Mouse (Mus musculus): Measurements from ENCODE around the gene Gm11639. TPM values are rescaled to one million over a fixed set of nuclear protein-coding genes. Genes with fewer than 3 reads are reported as not detected.
A peak's percentile ranks its signal among the peaks of the same experiment; 100 is the strongest.

Gm11639 gene
- total and polyA plus RNA-seq, 3 experiments: 0.03 to 0.07 TPM; not detected in 1

DNA sequence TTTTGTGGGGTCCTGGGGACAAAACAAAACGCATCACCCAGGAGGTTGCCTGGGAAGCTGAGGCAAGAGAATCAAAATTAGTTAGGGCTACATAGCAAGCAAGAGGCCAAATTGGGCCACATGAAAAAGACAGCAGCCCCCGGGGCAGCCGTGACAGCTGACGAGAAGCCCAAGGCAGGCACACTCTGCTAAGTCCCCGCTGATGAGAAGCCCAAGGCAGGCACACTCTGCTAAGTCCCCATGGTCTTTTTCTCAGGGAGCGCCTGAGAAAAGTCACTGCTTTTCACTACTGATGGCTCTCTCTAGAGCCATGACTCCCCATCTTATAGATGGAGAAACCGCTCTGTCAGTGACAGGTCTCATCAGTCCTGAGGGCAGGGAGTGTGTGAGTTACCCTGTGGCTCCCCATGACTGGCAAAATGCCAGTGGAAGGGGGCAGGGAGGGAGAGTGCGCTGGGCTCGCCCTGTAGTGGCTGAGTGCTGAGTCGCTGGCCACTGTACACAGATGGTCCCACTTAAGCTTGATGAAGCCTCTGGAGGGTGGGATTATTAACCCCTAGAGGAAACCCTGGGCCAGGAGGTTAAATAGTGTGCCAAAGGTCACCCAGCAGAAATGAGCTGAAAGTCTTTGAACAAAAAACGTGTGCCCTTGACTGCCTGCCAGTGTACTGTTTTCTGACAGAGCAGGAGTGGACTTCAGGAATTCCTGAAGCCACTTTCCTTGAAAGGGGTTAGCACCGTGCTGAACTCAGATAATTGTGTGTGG, 467.7 kb downstream of the Gm11639 start:
- peak; percentile 76 for DNase-seq

GRCm38 (mm10) chr11:105155915-105156314, 470.4 kb downstream of the Gm11639 start:
- DNase-seq: no peak

DNA sequence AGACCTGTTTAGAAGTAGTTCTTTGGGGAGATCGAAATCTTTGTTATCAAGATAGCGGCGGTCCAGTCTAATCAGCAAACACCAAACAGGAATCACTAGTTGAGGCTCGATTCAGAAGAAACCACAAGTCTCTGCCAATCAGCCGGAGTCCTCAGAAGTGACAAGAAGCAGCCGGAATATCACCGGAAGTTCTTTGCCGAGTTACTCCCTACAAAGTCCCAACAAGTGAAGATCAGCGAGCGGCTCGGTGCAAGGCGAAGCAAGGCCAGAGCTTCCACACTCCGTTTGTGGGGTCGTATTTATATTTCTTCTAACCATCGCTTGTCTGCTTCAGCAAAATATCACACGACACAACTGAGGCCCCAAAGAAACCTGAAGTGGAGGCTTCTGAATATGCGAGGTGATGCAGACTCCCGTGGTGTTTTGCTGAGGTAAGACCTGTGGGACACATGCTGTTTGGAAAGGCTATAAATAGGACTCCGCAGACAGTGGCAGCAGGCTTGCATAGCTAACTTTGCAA, 471.3 kb downstream of the Gm11639 start:
- no peak for DNase-seq

- no peak for DNase-seq
Observed at GRCm38 (mm10) chr11:105158047-105158446, 472.5 kb downstream of the Gm11639 start.

GRCm38 (mm10) chr11:105159673-105160360, 474.3 kb downstream of the Gm11639 start:
- DNase-seq: no peak

DNA sequence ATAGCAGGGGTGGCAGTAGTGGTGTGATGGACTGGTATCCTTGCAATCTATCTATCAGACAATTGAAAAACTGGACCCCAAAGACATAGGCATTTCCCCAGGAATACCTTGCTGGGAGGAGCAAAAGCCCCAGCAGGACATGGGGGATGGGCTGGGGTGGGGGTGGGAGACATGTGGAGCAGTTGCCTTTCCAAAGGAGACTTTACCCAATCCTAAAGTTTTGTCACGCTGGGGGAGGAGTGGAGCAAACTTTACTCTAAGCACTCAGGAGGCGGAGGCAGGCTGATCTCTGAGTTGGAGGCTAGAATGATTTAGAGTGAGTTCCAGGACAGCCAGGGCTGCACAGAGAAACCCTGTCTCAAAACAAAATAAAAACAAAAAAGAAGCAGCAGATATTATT, 475.9 kb downstream of the Gm11639 start:
- DNase-seq: no peak

DNA sequence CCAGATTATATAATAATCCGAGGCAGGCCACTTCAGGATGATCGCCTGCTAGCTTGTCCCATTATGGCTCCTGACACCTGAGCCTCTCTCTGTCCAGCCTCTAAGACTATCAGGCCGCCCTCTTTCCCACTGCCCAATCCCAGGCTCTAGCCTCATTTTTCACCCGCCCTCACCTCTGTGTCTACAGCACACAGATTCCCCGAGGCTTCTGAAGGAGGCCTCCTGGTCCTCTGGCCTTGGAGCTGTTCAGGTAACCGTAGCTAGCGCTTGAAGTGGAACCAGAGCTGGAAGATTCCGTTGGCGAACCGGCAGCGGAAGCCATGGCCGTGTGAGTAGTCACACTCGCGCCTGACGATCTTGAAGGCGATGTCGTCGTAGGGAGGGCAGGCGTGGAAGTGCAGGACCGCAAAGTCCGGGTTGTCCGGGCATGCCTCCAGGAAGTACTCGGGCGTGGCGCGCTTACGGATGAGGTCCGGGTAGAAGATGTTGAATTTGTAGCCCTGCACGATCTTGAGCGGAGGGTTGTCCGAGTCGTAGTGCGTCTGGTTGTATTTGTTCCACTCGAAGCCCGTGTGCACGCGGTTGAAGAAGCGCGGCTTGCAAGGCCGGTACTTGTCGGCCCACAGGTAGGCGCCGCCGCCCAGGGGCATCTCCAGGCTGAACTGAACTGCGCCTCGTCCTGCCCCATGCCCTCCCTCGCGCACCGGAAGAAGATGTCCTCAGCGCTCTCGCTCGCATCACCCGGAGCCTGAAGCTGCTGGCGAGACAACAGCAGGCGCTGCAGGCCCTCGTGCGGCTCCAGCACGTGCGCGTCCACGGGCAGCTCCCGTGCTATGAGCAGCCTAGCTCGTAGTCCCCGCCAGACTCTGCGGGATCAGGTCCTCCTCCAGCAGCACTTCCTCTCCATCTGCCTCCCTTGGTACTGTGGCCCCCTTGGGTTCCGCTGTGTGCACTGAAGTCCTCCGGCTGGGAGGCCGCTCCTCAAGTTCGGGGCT, 479.3 kb downstream of the Gm11639 start:
- DNase-seq: no peak

DNA sequence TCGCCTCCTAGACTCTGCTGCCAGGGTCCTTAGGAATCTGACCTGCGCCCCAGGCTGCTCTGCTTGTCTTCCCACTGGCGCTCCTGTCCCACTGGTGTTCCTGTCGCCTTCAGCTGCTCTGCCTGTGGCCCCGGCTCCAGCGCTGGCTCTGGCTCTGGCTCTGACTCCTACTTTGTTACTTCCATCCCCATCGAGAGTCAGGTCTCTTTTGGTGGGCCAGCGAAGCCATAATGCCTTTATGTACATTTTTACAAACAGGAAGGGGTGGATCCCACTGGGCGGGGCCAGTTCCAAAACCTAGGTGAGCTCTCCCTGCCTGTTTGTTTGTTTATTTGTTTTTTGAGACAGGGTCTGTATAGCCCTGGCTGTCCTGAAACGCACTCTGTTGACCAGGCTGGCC, 481.3 kb downstream of the Gm11639 start:
- DNase-seq: no peak

Other genes starting within 250 kb of the Gm11639 start
- gene Kansl1, start 216.8 kb upstream of the Gm11639 start, total RNA-seq (2021): 10 to 100 TPM; 45.1 to 53.3 TPM
- 128 and 133 TPM in 2 replicates for gene Kansl1, start 216.8 kb upstream of the Gm11639 start, polyA plus RNA-seq (2012; rRNA removed)
- 10 to 100 TPM; 69.2 to 76.1 TPM for gene Cdc27, start 135.1 kb upstream of the Gm11639 start, total RNA-seq (2021)
- 1.9 and 2.2 TPM in 2 replicates for gene Cdc27, start 135.1 kb upstream of the Gm11639 start, polyA plus RNA-seq (2012; rRNA removed)
- 1 to 10 TPM; 2.2 to 3.1 TPM for gene Myl4, start 135.0 kb upstream of the Gm11639 start, total RNA-seq (2021)
- 0.40 and 1.6 TPM in 2 replicates for gene Myl4, start 135.0 kb upstream of the Gm11639 start, polyA plus RNA-seq (2012; rRNA removed)
- 10 to 100 TPM in 1 of 2 experiments, 1 to 10 TPM in 1; 4.9 to 11.2 TPM for gene Itgb3, start 77.7 kb upstream of the Gm11639 start, total RNA-seq (2021)
- 3.3 and 3.7 TPM in 2 replicates for gene Itgb3, start 77.7 kb upstream of the Gm11639 start, polyA plus RNA-seq (2012; rRNA removed)